Mouse (Mus musculus) monocyte, adult 2 months (primary cell): ENCODE data around the gene Rxra.
A peak's percentile ranks its signal among the peaks of the same experiment; 100 is the strongest.

Experiments used
- DNase-seq, 2 experiments: peaks; one replicate each; pipeline ENCODE4 v3.0.0; 2022; ENCODE audit warnings: low spot score in 2 of 2, low read depth in 1 of 2

Gene Rxra

GRCm38 (mm10) chr2:27667677-27668076 is 8.6 kb upstream of the Rxra start:
- no peak for DNase-seq

GRCm38 (mm10) chr2:27670746-27671145 is 5.5 kb upstream of the Rxra start:
- DNase-seq, result no peak

- no peak for DNase-seq
Measured at GRCm38 (mm10) chr2:27671633-27672091, 4.6 kb upstream of the Rxra start.

- no peak for DNase-seq
Measured at GRCm38 (mm10) chr2:27676478-27677325, 462 bp downstream of the Rxra start.

GRCm38 (mm10) chr2:27677411-27678310 is 1.4 kb downstream of the Rxra start:
- no peak for DNase-seq

GRCm38 (mm10) chr2:27678331-27678730 is 2.1 kb downstream of the Rxra start:
- DNase-seq, result no peak

GRCm38 (mm10) chr2:27678836-27679480 is 2.7 kb downstream of the Rxra start:
- DNase-seq, result no peak

- DNase-seq, result no peak
Measured at GRCm38 (mm10) chr2:27679621-27680025, 3.4 kb downstream of the Rxra start.

- no peak for DNase-seq
Measured at GRCm38 (mm10) chr2:27680058-27680457, 3.8 kb downstream of the Rxra start.

- no peak for DNase-seq
Measured at GRCm38 (mm10) chr2:27680595-27680994, 4.4 kb downstream of the Rxra start.

GRCm38 (mm10) chr2:27681426-27681825 is 5.2 kb downstream of the Rxra start:
- DNase-seq, result no peak

GRCm38 (mm10) chr2:27682096-27682495 is 5.9 kb downstream of the Rxra start:
- no peak for DNase-seq

GRCm38 (mm10) chr2:27684017-27684657 is 7.9 kb downstream of the Rxra start:
- no peak for DNase-seq

- DNase-seq, result no peak
Measured at GRCm38 (mm10) chr2:27685917-27686316, 9.7 kb downstream of the Rxra start.

- DNase-seq, result no peak
Measured at GRCm38 (mm10) chr2:27686335-27686734, 10.1 kb downstream of the Rxra start.

GRCm38 (mm10) chr2:27687041-27687440 is 10.8 kb downstream of the Rxra start:
- no peak for DNase-seq

GRCm38 (mm10) chr2:27687973-27688372 is 11.7 kb downstream of the Rxra start:
- DNase-seq, result peak in 1 of 2 experiments; percentile 23

GRCm38 (mm10) chr2:27690714-27691113 is 14.5 kb downstream of the Rxra start:
- DNase-seq, result no peak

- DNase-seq, result no peak
Measured at GRCm38 (mm10) chr2:27691139-27691720, 15.0 kb downstream of the Rxra start.

GRCm38 (mm10) chr2:27692608-27693007 is 16.4 kb downstream of the Rxra start:
- DNase-seq, result no peak
